Mouse (Mus musculus) A20 (cell line): ENCODE results near the gene Pisd.
A peak's percentile ranks its signal among the peaks of the same experiment; 100 is the strongest.
"Not testable (repeated sequence)": the region's sequence is repeated elsewhere in the genome, so short reads cannot be mapped to it uniquely, and the experiment has no call there.

Experiments used
- DNase-seq: peaks from one replicate; pipeline ENCODE4 v3.0.0-alpha.2; 2011; ENCODE audit warnings: low read depth, low spot score

Pisd gene

DNA sequence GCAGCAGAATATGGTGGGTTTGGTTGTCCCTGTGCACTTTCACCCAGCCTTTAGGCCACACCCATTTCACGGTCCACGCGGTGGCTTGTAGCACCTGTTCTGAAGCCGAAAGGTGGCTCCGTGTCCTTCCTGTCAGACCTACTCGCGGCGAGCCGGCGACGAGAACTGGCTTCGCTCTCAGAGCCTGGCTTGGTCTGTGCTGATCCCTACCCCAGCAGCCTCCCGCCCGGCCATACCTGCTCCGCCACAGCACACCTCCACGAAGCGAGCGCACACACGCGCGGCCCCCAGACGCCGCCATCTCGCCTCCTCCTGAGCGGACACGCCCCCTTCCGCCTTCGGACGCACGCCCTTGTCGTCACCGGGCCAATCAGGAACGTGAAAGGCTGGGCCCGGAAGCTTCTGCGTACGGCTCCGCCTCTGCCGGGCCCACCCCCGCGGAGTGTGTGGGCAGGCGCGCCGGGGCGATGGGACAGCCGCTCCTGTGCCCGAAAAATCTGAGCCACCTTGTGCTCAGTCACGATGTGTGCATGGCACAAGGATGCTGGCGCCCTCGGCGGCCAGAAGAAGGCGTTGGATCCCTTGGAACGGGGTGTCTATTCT is at the start of gene Pisd:
TSS of gene Pisd (minus strand) at position 334 of the 603 bp plus-strand sequence.
- peak; percentile 89 for DNase-seq

DNA sequence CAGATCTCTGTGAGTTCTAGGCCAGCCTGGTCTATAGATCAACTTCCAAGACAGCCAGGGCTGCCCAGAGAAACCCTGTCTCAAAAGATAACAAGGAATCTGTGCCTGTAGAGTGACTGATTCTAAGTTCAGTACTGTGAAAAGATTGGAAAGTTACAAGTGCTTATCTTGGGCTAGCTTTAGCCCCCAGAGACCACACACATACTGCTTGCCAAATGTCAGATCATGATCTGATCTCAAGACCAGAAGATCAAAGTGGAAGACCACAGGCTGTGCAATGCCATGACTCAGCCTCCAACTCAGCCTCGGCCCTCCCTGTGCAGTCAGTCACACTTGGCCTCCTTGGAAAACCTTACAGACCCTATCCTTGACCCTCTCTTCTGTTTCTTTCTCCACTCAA is 49.1 kb upstream of the Pisd start:
- DNase-seq, result no peak

DNA sequence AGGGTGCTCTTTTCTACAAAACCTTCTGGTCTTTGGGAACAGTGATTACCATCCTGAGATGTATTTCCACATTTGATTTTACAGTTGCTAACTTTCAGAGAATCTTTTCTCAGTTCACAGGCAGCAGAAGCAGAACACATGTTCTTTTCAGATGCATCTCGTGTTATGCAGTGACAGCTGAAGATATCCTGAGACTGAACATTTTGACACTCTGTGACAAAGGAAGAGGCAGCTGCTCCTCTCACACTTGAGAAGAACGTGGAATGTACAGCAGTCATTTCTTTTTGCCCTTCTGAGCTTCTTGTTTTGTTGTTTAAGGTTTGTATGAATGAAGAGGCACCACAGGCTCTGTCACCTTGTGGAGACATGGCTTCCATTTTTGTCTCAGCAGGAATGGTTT is 44.6 kb upstream of the Pisd start:
- DNase-seq, result no peak

DNA sequence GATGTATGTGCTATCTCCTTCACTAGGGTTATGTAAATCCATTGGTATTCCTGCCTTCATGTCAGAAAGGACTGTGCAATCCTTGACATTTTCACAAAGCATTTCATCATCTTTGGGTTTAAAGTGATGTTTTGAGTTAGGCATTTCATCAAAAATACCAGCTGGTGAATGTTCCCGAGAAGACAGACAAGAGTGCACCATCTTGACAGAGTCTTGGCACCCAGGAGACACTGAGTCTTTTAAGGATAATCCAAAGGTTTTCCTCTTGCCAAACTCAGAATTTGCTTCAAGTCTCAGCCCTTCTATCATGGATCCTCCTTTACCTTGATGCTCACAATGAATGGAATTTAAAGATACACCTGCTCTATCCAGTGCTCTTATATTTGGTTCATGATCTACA is 43.3 kb upstream of the Pisd start:
- not testable (repeated sequence) for DNase-seq

DNA sequence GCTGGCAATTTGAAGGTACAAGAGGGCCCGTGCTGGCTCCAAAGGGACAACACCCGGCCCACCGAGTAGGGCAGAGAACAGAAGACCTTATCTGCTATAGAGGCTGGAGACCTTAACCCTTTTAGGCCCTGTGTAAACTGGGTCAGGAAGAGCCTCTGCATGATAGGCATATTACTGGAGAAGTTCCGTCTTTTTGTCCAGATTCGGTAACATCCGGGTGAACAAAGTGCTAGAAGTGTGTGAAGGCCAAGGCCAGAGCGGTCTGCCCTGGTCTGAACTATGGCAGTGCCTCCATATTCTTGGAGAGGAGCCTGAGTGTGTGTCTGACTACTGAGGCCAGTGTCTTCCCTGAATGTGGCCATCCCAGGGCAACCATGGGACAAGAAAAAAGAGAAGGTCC is 41.6 kb upstream of the Pisd start, which contains the start of gene Gm20671:
TSS of gene Gm20671 (minus strand) at position 101 of the 400 bp plus-strand sequence.
- no peak for DNase-seq

DNA sequence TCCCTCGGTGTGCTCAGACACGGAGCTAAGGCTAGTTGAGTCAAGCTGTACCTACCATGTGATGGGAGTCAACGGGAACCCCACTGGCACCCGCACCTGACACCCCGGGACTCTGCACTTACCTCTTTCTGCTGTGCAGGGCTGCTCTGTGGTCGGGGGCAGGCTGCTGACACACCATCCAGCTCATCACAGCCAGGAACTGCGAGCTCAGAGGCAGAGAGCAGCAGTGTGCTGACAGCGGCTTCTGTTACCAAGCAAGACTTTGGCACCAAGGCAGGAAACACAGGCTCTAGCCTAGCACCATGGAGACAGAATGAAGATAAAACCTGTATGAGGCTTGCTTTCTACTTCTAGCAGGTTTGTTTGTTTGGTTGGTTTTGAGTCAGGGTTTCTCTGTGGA is 35.0 kb upstream of the Pisd start:
- DNase-seq, result no peak

DNA sequence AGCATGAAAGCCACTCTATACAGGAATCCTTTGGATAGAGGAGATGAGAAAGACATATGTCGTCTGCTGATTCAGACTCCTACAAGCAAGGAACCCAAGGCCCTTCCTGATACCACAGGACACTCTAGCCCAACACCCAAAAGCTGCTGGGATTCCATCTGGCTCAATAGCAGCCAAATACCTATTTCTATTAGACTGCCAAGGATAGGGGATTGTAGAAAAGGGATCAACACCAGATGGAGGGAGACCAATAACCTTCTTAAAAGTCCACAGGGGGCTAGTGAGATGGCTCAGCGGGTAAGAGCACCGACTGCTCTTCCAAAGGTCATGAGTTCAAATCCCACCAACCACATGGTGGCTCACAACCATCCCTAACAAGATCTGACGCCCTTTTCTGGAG is 29.9 kb upstream of the Pisd start:
- no peak for DNase-seq

DNA sequence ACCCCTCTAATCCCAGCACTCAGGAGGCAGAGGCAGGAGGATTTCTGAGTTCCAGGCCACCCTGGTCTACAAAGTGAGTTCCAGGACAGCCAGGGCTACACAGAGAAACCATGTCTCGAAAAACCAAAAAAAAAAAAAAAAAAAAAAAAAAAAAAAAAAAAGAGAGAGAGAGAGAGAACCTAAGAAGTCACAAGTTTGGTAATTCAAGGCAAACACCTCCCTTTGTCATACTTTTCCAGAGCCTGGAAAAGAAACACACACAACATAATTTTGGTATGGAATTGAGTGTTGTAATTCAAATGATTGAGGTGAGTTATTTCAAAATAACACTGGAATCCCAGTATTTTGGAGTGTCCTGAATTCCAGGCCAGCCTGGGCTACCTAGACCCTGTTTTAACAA is 1.0 kb upstream of the Pisd start:
- DNase-seq, result not testable (repeated sequence)

DNA sequence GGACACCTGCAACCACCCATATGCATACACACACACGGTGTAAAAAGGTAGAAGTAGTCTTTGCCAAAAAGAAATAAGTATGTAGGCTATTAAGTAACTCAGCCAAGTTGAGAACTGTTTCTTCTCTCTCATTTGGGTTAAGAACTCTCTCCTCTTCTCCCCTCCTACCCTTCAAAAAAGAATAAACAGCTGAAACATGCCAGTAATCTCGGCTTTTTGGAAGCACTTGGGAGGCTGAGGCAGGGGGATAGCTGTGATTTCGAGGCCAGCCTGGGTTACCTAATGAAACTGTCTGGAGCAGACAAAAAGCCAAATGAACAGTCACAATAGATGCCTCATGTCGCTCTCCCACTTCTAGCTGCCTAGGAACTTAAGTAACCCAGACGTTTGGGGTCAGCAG is 720 bp downstream of the Pisd start:
- DNase-seq, result no peak

DNA sequence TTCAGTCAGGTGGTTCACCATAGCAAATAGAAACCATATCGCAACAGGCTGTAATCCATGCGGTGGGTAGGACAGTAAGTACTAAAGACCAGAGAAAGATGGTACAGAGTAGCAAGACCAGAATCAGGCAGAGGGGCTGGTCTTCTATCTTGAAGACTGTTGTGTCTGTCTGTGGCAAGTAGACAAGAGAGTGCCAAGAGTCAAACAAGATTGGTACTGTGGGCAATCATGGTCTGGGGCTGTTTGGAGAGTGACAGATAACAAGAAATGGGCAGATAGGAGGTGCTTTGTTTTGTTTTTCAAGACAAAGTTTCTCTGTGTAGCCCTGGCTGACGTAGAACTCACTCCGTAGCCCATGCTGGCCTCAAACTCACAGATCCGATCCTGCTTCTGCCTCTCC is 3.9 kb downstream of the Pisd start:
- DNase-seq, result no peak

DNA sequence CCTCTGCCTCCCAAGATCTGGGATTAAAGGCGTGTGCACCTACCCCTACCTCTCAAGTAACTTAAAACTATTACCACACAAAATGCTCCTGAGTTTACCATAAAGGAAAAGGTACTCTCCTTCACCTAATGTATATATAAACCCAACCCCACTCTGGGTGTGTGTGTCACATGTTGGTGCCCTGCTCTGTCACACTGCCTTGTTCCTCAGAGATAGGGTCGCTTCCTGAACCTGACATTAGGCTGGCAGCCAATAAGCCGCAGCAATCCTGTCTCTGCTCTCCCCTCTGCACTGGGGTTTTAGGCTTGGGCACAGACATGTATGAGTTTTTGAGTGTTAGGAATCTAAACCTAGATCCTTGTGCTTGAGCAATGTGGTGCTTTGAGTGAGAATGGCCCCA is 7.3 kb downstream of the Pisd start:
- no peak for DNase-seq

DNA sequence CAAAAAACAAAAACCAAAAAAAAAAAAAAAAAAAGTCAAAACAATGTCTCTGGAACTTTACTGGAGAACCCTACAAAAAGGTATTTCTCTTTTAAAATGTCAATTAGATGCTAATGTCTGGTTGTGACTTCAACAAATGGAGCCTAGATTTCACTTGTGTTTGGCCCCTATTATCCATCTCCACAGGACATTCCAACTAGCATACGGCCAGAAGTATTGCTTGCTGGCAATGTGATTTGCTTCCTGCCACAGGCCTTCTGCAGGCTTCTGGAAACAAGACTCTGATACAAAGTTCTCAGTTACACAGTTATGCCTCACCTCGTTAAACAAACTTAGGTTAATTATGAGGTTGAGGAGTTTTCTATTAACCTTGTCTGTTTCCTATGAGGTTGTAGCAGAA is 13.1 kb downstream of the Pisd start:
- no peak for DNase-seq

DNA sequence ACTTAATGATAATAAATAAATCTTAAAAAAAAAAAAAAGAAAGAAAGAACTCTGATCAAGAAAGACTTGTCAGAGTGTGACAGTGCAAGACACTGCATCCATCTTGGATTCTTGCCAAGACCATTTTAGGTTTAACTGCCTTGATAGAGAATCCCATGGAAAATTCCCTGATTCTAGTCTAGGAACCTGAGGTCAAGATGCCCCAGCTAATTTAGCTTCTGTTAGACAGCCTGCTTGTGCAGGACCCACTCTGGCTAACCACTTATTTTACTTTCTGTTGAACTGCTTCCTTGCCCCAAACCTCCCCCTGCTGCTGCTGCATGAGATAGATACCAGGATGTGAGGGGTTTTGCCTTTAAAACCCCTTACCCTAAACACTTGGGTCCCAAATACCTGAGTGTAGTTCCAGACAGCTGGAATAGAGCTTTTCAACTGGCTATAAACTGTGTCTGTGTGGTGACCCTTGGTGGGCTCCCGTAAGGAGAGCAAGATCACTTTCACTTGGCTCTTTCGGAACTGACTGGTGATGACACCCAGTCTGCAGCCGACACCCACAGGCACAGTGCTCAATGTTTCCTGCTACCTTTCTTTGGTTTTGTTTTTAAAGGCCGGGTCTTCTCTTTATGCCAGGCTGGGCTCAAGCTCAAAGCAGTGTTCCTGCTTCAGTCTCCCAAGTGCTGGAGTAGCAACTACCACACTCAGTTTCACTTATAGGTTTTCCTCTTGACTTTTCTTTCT is 17.6 kb downstream of the Pisd start:
- no peak for DNase-seq

DNA sequence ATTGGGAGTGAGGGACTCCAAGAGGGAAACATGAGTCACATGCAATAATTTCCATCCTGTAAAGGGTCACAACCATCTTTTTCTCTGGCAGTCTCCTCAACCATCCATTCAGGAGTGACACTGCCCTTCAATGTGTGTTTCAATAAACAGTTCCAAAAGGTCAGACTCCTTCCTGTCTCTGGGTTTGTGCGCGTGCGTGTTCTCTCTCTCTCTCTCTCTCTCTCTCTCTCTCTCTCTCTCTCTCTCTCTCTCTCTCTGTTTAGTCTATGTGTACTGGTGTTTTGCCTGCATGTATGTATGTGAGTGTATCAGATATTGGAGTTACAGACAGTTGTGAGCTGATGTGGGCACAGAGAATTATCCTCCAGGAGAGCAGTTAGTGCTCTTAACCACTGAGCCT is 18.4 kb downstream of the Pisd start:
- no peak for DNase-seq

DNA sequence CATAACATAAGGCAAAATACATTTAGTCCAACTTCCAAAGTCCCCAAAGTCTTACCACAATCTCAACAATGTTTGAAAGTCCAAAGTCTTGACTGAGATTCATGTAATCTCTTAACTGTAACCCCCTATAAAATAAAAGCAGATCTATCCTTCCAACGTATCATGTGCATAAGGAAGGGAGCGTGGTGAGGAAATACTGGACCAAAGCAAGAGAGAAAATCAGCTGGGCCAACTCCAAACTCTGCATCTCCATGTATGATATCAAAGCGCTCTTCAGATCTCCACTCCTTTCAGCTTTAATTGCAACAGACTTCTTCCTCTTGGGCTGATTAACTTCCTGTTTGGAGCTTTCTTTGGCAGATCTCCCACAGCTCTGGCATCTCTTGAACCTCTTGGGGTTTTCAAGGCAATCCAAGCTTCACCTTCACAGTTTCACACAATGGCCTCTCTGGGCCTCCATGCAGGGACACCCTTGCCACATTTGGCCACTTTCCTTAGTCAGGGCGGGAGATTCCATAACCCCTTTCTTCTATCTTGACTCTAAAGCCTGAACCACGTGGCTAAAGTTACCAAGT is 23.8 kb downstream of the Pisd start:
- no peak for DNase-seq

DNA sequence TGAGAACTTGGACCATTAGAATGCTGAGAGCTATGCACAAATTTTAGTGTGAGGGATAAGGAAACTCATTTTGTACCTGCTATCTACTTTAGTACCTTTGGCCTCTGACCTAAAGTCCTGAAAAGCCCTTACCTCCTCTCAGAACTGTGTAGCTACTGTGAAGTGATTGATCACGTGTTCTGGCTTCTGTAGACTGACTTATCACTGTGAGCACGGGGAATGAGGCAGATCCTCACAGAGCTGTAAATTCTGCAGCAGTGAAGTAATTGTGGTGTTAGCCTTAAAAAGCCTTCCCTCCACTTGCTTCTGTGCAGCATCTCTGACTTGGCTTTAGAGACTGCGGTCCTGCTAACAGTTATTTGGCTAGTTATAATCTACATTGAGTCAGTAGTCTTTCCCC is 24.7 kb downstream of the Pisd start:
- DNase-seq, result peak; percentile 58

DNA sequence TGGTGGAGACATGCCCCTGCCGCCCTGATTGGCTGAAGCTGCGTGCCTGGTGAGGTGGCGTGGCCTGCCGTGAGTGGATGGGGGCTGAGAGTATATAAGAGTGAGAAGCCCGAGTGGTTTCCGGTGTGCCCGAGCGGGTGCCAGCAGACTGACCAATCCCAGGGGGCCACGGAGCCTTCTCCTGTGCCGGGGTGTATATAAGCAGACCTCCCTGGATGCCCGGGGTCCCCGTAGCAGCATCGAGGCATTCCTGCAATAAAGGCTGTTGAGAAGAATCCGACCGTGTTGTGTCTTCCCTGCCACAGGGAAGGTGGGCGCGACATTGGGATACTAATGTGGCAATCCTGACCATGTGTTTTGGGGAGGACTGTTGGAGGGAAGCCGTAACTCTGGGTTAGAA is 25.1 kb downstream of the Pisd start:
- peak; percentile 72 for DNase-seq

DNA sequence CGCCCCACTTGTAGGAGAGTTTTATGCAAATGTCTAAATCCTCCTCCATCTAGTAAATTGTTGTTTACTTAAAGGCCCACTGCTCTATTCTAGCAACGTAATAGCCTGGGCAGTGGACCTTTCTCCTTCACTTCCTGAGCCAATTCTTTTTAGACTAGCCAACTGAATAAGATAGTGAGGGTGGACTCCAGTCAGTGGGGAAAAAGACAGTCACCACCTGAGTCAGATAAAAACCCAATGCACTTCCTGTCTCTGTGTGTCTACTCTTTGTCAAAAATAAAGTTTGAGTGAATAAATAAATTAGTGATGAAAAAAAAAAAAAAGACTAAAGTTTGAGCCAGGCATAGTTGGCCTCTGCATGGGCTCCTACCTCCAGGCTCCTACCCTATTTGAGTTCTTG is 25.8 kb downstream of the Pisd start:
- DNase-seq, result no peak

DNA sequence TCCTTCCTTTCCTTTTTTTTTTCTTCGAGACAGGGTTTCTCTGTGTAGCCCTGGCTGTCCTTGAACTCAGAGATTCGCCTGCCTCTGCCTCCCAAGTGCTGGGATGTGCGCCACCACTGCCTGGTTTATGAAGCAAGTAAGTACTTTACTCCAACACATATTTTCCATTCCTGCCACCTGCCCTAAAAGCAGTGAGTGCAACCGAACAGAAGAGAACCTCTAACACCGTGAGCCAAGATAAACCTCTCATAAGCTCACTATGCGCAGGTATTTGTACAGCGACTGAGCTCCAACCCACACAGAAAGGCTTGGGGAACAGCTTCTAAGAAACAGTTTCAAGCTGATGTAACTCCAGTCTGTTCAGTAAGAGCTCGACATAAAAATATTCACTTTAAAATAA is 29.3 kb downstream of the Pisd start:
- DNase-seq, result no peak

DNA sequence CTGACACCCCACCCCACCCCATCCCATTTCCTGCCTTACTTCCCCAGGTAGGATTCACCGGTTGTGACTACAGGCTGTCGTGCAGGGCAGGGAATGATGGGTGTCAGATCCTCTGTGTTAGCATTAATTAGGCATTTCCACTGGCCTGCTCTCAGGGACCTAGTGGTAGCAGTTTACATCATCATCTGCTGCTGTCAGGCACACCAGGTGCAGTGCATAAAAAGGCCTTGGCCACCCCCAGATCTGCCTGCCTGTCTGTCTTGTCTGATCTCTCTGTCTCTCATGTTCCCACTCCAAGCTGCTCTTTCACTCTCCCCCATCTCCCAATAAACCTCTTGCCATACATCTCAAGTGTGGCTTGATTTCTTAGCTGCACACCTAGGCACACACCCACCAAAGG is 33.7 kb downstream of the Pisd start:
- DNase-seq, result peak; percentile 83

DNA sequence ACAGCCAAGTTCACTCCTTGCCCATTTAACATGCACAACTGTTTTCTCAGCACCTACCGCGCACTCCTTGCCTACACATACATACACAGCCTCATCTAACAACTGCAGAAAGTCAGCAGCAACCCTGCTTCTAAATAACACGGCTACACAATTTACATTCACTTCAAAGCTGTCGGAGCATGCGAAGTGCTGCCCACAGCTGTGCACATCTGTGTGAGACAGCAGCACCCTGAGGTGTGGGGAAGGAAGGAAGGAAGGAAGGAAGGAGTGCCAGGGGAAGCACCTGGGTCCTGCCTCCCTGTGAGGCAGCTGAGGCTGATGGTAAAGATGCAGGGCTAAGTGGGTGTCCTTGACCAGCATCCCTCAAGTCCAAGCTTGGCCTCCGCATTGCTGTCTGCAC is 36.5 kb downstream of the Pisd start:
- peak; percentile 26 for DNase-seq

DNA sequence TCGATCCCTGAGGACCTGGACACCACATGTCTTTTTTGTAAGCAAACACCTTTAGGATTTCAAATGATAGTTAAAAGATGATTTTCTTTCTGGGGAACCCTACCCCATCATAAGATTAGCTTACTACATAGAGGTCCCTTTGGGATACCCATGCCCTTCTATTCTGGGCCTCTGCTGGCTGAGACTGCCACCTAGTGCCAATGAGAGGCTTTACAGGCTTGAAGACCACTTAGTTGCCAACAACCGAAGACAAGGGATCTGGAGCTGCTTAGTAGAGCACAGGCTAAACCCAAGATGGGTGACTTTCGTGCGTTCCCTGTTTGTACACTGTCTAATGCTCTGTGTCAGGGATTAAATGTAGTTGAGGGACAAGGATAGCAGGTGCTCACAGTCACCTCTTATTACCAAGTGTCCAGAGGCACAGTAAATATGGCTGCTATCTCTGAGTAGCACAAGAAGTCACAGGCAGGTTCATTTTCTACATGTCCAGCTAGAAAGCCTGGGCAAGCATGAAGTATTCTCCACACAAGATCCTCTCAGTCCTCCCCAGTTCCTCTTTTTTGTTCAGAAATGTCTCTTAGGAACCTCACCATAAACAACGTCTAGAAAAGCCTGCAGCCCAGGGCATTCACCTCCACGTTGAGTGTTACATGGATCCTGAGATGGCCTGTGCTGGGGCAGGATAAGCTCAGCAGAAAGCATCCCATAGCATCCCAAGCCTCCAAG is 37.6 kb downstream of the Pisd start:
- peak; percentile 62 for DNase-seq
